Comparison of ENCODE assay signal across 21 mouse cellular contexts in the genomic region with DNA sequence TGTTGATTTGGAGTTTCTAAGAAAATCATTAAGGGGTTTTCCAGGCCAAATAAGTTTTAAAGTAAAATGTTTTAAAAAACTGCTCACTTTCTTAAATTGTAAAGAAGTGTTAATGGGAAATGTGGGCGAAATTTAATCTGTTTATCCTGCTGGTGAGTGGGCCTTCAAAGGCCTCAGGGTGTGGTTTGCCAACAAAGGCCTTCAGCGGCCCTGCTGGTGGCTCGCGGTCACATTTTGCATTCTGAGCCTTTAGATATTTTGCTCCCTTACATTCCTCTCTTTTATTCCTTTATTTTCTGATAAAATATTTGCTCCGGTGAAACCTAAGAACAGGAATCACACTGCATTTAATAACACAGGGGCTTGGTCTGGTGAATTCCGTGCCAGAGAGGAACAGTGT.
DNase-seq lines count a peak whose midpoint lies in the region; ATAC-seq and TF ChIP-seq lines count a peak whose summit lies in the region.
"Had no signal": no experiment of that assay in that cellular context is flagged by ENCODE, and none has a peak within 500 bp of the region (broad histone marks: within the 10 kb centered on the region; RNA-seq: fewer than 3 reads in every experiment).

No protein-coding gene starts in this region.

- H3K9me3 ChIP-seq in hindbrain, embryonic 10.5 days, result no peaks in the 10 kb centered on the region
- H3K9me3 ChIP-seq in hindbrain, embryonic 14.5 days (ENCODE audit: control insufficient read depth, low read length), result no peaks in the 10 kb centered on the region
- no peaks in the 10 kb centered on the region for H3K9me3 ChIP-seq in forebrain, embryonic 12.5 days
- H3K9me3 ChIP-seq: hindbrain, embryonic 15.5 days; limb, embryonic 12.5 days; liver, embryonic 15.5 days; midbrain, embryonic 15.5 days; neural tube, embryonic 12.5 days had no signal

- no peak for TF ChIP-seq POLR2A in heart, adult 2 months (IDR thresholded peaks at IDR 0.05; ENCODE audit: insufficient read depth, low read depth, low read length)
- no peak for TF ChIP-seq POLR2A in liver, adult 2 months (IDR thresholded peaks at IDR 0.05; ENCODE audit: extremely low read depth, insufficient read depth, low read length)

- intact Hi-C loops in heart, adult 2 months (cut with DNase I), result loop anchor here (5.0 kb wide), 4 partner anchors 45 to 980 kb away; a partner anchor contains a TSS

- TF ChIP-seq EP300 in heart, adult 2 months (IDR thresholded peaks at IDR 0.05; ENCODE audit: insufficient read depth, low read depth, low read length), result no peak

- no peak for ATAC-seq in hindbrain, embryonic 14.5 days (ENCODE audit: low FRiP score)
- peak; percentile 51; the same call in 1 of the 2 replicates for ATAC-seq in megakaryocyte-erythroid progenitor cell, adult 5-6 weeks (replicated peaks; ENCODE audit: low FRiP score, low TSS enrichment, poor library complexity, severe bottlenecking)
- no peak for ATAC-seq in forebrain, embryonic 12.5 days (ENCODE audit: low FRiP score)
- ATAC-seq: forebrain, embryonic 14.5 days; inflammation-experienced regulatory T-cells, adult 6 months; lung, postnatal 0 days; midbrain, embryonic 15.5 days had no signal

- no peak overlapping the region for H3K9ac ChIP-seq in heart, adult 2 months (ENCODE audit: low read depth, low read length)
- no peak overlapping the region for H3K9ac ChIP-seq in hindbrain, embryonic 14.5 days
- H3K9ac ChIP-seq in liver, adult 2 months (ENCODE audit: low read depth, low read length), result no peak overlapping the region
- H3K9ac ChIP-seq in forebrain, embryonic 12.5 days, result no peak overlapping the region
- H3K9ac ChIP-seq: hindbrain, embryonic 15.5 days; limb, embryonic 12.5 days; liver, embryonic 15.5 days; midbrain, embryonic 15.5 days; neural tube, embryonic 12.5 days had no signal

- H3K36me3 ChIP-seq in heart, adult 2 months (ENCODE audit: control insufficient read depth, insufficient read depth, low read length), result peaks cover 12% of the 10 kb centered on the region
- no peaks in the 10 kb centered on the region for H3K36me3 ChIP-seq in hindbrain, embryonic 10.5 days
- H3K36me3 ChIP-seq in hindbrain, embryonic 14.5 days (replicated peaks; ENCODE audit: control insufficient read depth, insufficient read depth), result no peaks in the 10 kb centered on the region
- H3K36me3 ChIP-seq in liver, adult 2 months (ENCODE audit: control insufficient read depth, insufficient read depth, low read length), result no peaks in the 10 kb centered on the region
- H3K36me3 ChIP-seq in forebrain, embryonic 12.5 days (replicated peaks), result no peaks in the 10 kb centered on the region
- H3K36me3 ChIP-seq: hindbrain, embryonic 15.5 days; limb, embryonic 12.5 days; liver, embryonic 15.5 days; midbrain, embryonic 15.5 days; neural tube, embryonic 12.5 days had no signal

- H3K27me3 ChIP-seq in heart, adult 2 months (ENCODE audit: control insufficient read depth, insufficient read depth, low read length), result no peaks in the 10 kb centered on the region
- peaks cover 29% of the 10 kb centered on the region; the same call in 1 of the 2 replicates for H3K27me3 ChIP-seq in hindbrain, embryonic 10.5 days (ENCODE audit: insufficient read depth, poor library complexity, severe bottlenecking)
- peaks cover 8% of the 10 kb centered on the region for H3K27me3 ChIP-seq in hindbrain, embryonic 14.5 days (ENCODE audit: control insufficient read depth, insufficient read depth, low read length)
- H3K27me3 ChIP-seq in liver, adult 2 months (ENCODE audit: control insufficient read depth, insufficient read depth, low read length), result no peaks in the 10 kb centered on the region
- H3K27me3 ChIP-seq in forebrain, embryonic 12.5 days, result peaks cover 55% of the 10 kb centered on the region
- H3K27me3 ChIP-seq: hindbrain, embryonic 15.5 days; liver, embryonic 15.5 days had no signal

- no peak overlapping the region for H3K4me3 ChIP-seq in heart, adult 2 months
- no peak overlapping the region for H3K4me3 ChIP-seq in hindbrain, embryonic 10.5 days
- H3K4me3 ChIP-seq in hindbrain, embryonic 14.5 days (replicated peaks; ENCODE audit: low read length), result no peak overlapping the region
- no peak overlapping the region for H3K4me3 ChIP-seq in liver, adult 2 months (ENCODE audit: insufficient read depth, low read depth, low read length)
- H3K4me3 ChIP-seq in forebrain, embryonic 12.5 days (replicated peaks), result no peak overlapping the region
- H3K4me3 ChIP-seq: hindbrain, embryonic 15.5 days; limb, embryonic 12.5 days; liver, embryonic 15.5 days; midbrain, embryonic 15.5 days; neural tube, embryonic 12.5 days had no signal

- no peak overlapping the region for H3K4me2 ChIP-seq in hindbrain, embryonic 14.5 days (replicated peaks)
- H3K4me2 ChIP-seq in forebrain, embryonic 12.5 days, result no peak overlapping the region
- H3K4me2 ChIP-seq: hindbrain, embryonic 15.5 days; midbrain, embryonic 15.5 days; neural tube, embryonic 12.5 days had no signal

- no peak for TF ChIP-seq CTCF in heart, adult 2 months (IDR thresholded peaks at IDR 0.05)
- no peak for TF ChIP-seq CTCF in liver, adult 2 months (IDR thresholded peaks at IDR 0.05; ENCODE audit: low read depth, low read length)

- H3K79me2 ChIP-seq in heart, adult 2 months (replicated peaks; ENCODE audit: control insufficient read depth, insufficient read depth, low read length), result peaks cover 6% of the 10 kb centered on the region
- H3K79me2 ChIP-seq in liver, adult 2 months (ENCODE audit: control insufficient read depth, insufficient read depth, low read length), result peaks cover 32% of the 10 kb centered on the region

- no peak overlapping the region; the same call in 1 of the 2 replicates for H3K27ac ChIP-seq in heart, adult 2 months
- H3K27ac ChIP-seq in hindbrain, embryonic 10.5 days, result peak overlapping the region; percentile 35; the same call in 1 of the 2 replicates
- H3K27ac ChIP-seq in hindbrain, embryonic 14.5 days, result no peak overlapping the region
- H3K27ac ChIP-seq in liver, adult 2 months (replicated peaks; ENCODE audit: insufficient read depth, low read depth, low read length), result peak overlapping the region; percentile 78
- no peak overlapping the region for H3K27ac ChIP-seq in forebrain, embryonic 12.5 days
- H3K27ac ChIP-seq: hindbrain, embryonic 15.5 days; limb, embryonic 12.5 days; liver, embryonic 15.5 days; macrophage; midbrain, embryonic 15.5 days; neural tube, embryonic 12.5 days had no signal

- peaks cover 25% of the 10 kb centered on the region for H3K4me1 ChIP-seq in heart, adult 2 months (ENCODE audit: control insufficient read depth, insufficient read depth, low read length)
- H3K4me1 ChIP-seq in hindbrain, embryonic 10.5 days (replicated peaks), result peaks cover 88% of the 10 kb centered on the region
- H3K4me1 ChIP-seq in hindbrain, embryonic 14.5 days (replicated peaks; ENCODE audit: control insufficient read depth, insufficient read depth, low read length), result peaks cover 47% of the 10 kb centered on the region
- peaks cover 22% of the 10 kb centered on the region for H3K4me1 ChIP-seq in liver, adult 2 months (ENCODE audit: control insufficient read depth, insufficient read depth, low read length)
- peaks cover 67% of the 10 kb centered on the region for H3K4me1 ChIP-seq in forebrain, embryonic 12.5 days

- whole genome bisulfite sequencing in heart, adult 2 months, result 79% methylated on average over 6 of the region's 6 CpGs
- WGBS in hindbrain, embryonic 10.5 days, result 34% methylated on average over 6 of the region's 6 CpGs
- WGBS in hindbrain, embryonic 14.5 days, result 61% methylated on average over 6 of the region's 6 CpGs
- WGBS in liver, adult 2 months, result 80% methylated on average over 6 of the region's 6 CpGs
- WGBS in forebrain, embryonic 12.5 days, result 43% methylated on average over 6 of the region's 6 CpGs

- DNase-seq in heart, adult 11 months, result peak; percentile 58
- no peak for DNase-seq in heart, adult 2 months
- DNase-seq in hindbrain, embryonic 10.5 days (ENCODE audit: low spot score), result no peak
- no peak for DNase-seq in hindbrain, embryonic 14.5 days (ENCODE audit: low spot score)
- no peak for DNase-seq in liver, adult 2 months (ENCODE audit: extremely low read depth, low read depth, low spot score)
- no peak for DNase-seq in MN1 (ENCODE audit: low spot score)
- DNase-seq: layer of hippocampus, adult 9-11 months; spleen, adult 18-20 months; thymus, adult 18-20 months; thymus, postnatal 25 days had no signal

Comparison
In these comparisons a context has a peak if more than half of its experiments do, and no peak if none do; other contexts are left out.
1. H3K27ac ChIP-seq: peak in hindbrain, embryonic 10.5 days (single experiment) and liver, adult 2 months (single experiment); none in heart, adult 2 months (single experiment), hindbrain, embryonic 14.5 days (single experiment) and forebrain, embryonic 12.5 days (single experiment).